Mouse (Mus musculus) midbrain, embryonic 16.5 days (tissue): ENCODE measurements around the gene Serpina3b. TPM values are rescaled to one million over a fixed set of nuclear protein-coding genes. Genes with fewer than 3 reads are reported as not detected.

Experiments
- ATAC-seq: fragments of 200-750 bp; cut with Nextera tagmentation; 2 replicates; pipeline ENCODE4 v1.8.0; 2017; ENCODE audit warnings: moderate TSS enrichment
- H3K27ac ChIP-seq: fragments of 300-500 bp; sonication (generic); 2 replicates; pipeline ENCODE4 v1.5.1; 2014; ENCODE audit warnings: mild to moderate bottlenecking, low read length, mixed read lengths
- H3K27me3 ChIP-seq: fragments of 300-500 bp; sonication (generic); 2 replicates; pipeline ENCODE4 v1.6.1; 2014; ENCODE audit warnings: low read depth, low read length, mixed read lengths; ENCODE audit not compliant: control insufficient read depth, insufficient read depth
- H3K36me3 ChIP-seq: fragments of 300-500 bp; sonication (generic); 2 replicates; pipeline ENCODE4 v1.6.1; 2014; ENCODE audit warnings: mild to moderate bottlenecking, low read length, moderate library complexity, mixed read lengths; ENCODE audit not compliant: control insufficient read depth, insufficient read depth
- H3K4me1 ChIP-seq: fragments of 300-500 bp; sonication (generic); 2 replicates; pipeline ENCODE4 v1.6.1; 2014; ENCODE audit warnings: mild to moderate bottlenecking, low read length, mixed read lengths; ENCODE audit not compliant: control insufficient read depth, insufficient read depth
- H3K4me2 ChIP-seq: fragments of 300-500 bp; sonication (generic); 2 replicates; pipeline ENCODE4 v1.6.1; 2014; ENCODE audit warnings: mild to moderate bottlenecking, low read length, mixed read lengths
- H3K4me3 ChIP-seq: fragments of 300-500 bp; sonication (generic); 2 replicates; pipeline ENCODE4 v1.5.1; 2014; ENCODE audit warnings: low read depth, mild to moderate bottlenecking, low read length, moderate library complexity, mixed read lengths
- H3K9ac ChIP-seq: fragments of 300-500 bp; sonication (generic); 2 replicates; pipeline ENCODE4 v1.6.1; 2014; ENCODE audit warnings: low read depth, low read length, mixed read lengths
- H3K9me3 ChIP-seq: fragments of 300-500 bp; sonication (generic); replicated peaks from 2 replicates; pipeline ENCODE4 v1.6.1; 2014; ENCODE audit warnings: mild to moderate bottlenecking, low read length, mixed read lengths; ENCODE audit not compliant: control insufficient read depth, poor library complexity, severe bottlenecking
- WGBS: fragments of 180-500 bp; shearing (Covaris S2); extraction: QIAGEN DNeasy Blood & Tissue Kit; methylation state at CpG from one replicate; pipeline ENCODE4 v1.1.7; 2014; 5-methylcytosine and 5-hydroxymethylcytosine counted together
- polyA plus RNA-seq: library from polyadenylated mRNA; unstranded; fragments of >200 nt; fragmentation: Nextera tagmentation; extraction: Ambion mirVana; gene quantifications from 2 replicates; pipeline ENCODE4 v1.2.1, GENCODE M21; 2015

The Serpina3b gene
- polyA plus RNA-seq, 1 experiment from 2014 or later: not detected

- ATAC-seq: no peak
- no peaks in the 10 kb centered on the region for H3K27me3 ChIP-seq
- H3K4me2 ChIP-seq: no peak overlapping the region
- H3K9me3 ChIP-seq: no peaks in the 10 kb centered on the region
- no peak overlapping the region for H3K4me3 ChIP-seq
- no peaks in the 10 kb centered on the region for H3K4me1 ChIP-seq
- no peak overlapping the region for H3K9ac ChIP-seq
- no peaks in the 10 kb centered on the region for H3K36me3 ChIP-seq
- no peak overlapping the region for H3K27ac ChIP-seq
- WGBS: 76% methylated on average over 1 of the region's 1 CpGs
These were observed 4.7 kb upstream of the Serpina3b start for GRCm38 (mm10) chr12:104123097-104123496.

GRCm38 (mm10) chr12:104123996-104124395, 3.8 kb upstream of the Serpina3b start:
- Histone ChIP-seq H3K9ac (no peak overlapping the region), H3K4me1 (no peaks in the 10 kb centered on the region), H3K36me3 (no peaks in the 10 kb centered on the region), H3K27me3 (no peaks in the 10 kb centered on the region), H3K4me3 (no peak overlapping the region), H3K9me3 (no peaks in the 10 kb centered on the region), H3K27ac (no peak overlapping the region), H3K4me2 (no peak overlapping the region)
- no peak for ATAC-seq
- 82% methylated on average over 2 of the region's 2 CpGs for WGBS

DNA sequence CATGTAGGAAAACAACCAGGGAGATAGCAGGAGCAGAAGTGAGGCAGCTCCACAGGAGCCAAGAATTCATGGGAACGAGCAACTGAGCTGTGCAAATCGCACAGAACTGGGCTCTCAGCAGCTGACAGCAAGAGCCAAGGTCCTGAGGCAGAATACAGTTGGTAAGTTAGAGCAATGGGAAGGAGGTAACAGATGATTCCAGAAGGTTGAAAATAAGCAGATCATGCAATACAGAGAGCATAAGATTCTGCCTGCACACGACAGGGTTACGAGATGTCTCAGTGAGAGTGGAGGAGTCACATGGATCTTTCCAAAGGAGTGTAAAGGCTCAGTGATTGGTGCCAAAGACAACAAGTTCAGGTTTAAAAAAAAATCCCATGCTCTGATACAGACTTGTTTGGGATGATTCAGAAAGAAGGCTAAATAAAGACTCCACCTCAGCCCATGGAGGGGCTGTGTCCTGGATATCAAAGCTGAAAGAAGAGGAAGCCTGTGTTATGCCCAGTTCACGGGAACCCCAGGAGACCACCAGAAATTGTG, 2.7 kb upstream of the Serpina3b start:
- no peak overlapping the region for H3K27ac ChIP-seq
- H3K4me1 ChIP-seq: no peaks in the 10 kb centered on the region
- no peak for ATAC-seq
- H3K36me3 ChIP-seq: no peaks in the 10 kb centered on the region
- H3K4me3 ChIP-seq: no peak overlapping the region
- no peaks in the 10 kb centered on the region for H3K9me3 ChIP-seq
- no peak overlapping the region for H3K4me2 ChIP-seq
- H3K9ac ChIP-seq: no peak overlapping the region
- no peaks in the 10 kb centered on the region for H3K27me3 ChIP-seq
- 86% methylated on average over 5 of the region's 5 CpGs for WGBS

GRCm38 (mm10) chr12:104131041-104131440, 3.2 kb downstream of the Serpina3b start:
- no peaks in the 10 kb centered on the region for H3K4me1 ChIP-seq
- no peak overlapping the region for H3K9ac ChIP-seq
- no peak overlapping the region for H3K4me2 ChIP-seq
- no peak overlapping the region for H3K4me3 ChIP-seq
- no peak for ATAC-seq
- no peaks in the 10 kb centered on the region for H3K27me3 ChIP-seq
- no peak overlapping the region for H3K27ac ChIP-seq
- no peaks in the 10 kb centered on the region for H3K36me3 ChIP-seq
- H3K9me3 ChIP-seq: no peaks in the 10 kb centered on the region

- no peak overlapping the region for H3K9ac ChIP-seq
- H3K4me1 ChIP-seq: no peaks in the 10 kb centered on the region
- H3K36me3 ChIP-seq: no peaks in the 10 kb centered on the region
- H3K27me3 ChIP-seq: no peaks in the 10 kb centered on the region
- H3K4me2 ChIP-seq: no peak overlapping the region
- no peak overlapping the region for H3K27ac ChIP-seq
- ATAC-seq: no peak
- H3K9me3 ChIP-seq: no peaks in the 10 kb centered on the region
- WGBS: 86% methylated on average over 2 of the region's 2 CpGs
- no peak overlapping the region for H3K4me3 ChIP-seq
These were observed 10.4 kb downstream of the Serpina3b start for GRCm38 (mm10) chr12:104138216-104138615.

- no peak for ATAC-seq
- H3K4me2 ChIP-seq: no peak overlapping the region
- H3K9ac ChIP-seq: no peak overlapping the region
- no peaks in the 10 kb centered on the region for H3K4me1 ChIP-seq
- no peak overlapping the region for H3K4me3 ChIP-seq
- WGBS: 92% methylated on average over 4 of the region's 4 CpGs
- no peaks in the 10 kb centered on the region for H3K36me3 ChIP-seq
- no peaks in the 10 kb centered on the region for H3K9me3 ChIP-seq
- no peak overlapping the region for H3K27ac ChIP-seq
- no peaks in the 10 kb centered on the region for H3K27me3 ChIP-seq
These were observed 12.8 kb downstream of the Serpina3b start for GRCm38 (mm10) chr12:104140543-104141103.

- H3K27ac ChIP-seq: no peak overlapping the region
- no peak for ATAC-seq
- WGBS: 84% methylated on average over 1 of the region's 1 CpGs
- no peak overlapping the region for H3K9ac ChIP-seq
- no peaks in the 10 kb centered on the region for H3K27me3 ChIP-seq
- H3K4me3 ChIP-seq: no peak overlapping the region
- no peaks in the 10 kb centered on the region for H3K9me3 ChIP-seq
- H3K36me3 ChIP-seq: no peaks in the 10 kb centered on the region
- no peaks in the 10 kb centered on the region for H3K4me1 ChIP-seq
- H3K4me2 ChIP-seq: no peak overlapping the region
These were observed 13.7 kb downstream of the Serpina3b start for GRCm38 (mm10) chr12:104141506-104141905.

DNA sequence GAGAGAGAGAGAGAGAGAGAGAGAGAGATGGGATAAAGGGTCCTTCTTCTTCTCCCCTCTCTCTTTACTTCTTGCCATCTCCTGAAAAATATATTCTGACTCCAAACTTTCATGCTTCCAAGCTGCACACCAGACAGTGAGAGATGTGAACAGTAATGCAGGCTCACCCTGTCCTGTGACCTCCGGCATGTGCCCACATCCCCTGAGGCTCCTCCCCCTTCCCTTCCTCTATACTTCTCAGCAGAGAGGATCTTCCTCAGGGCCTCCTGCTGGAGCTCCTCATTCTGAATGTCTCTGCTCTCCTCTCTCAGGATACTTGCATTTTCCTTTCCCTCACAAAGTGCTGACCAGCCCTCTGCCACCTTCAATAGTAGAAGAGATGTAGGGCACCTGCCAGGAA, 14.6 kb downstream of the Serpina3b start:
- Histone ChIP-seq H3K4me3 (no peak overlapping the region), H3K4me2 (no peak overlapping the region), H3K36me3 (no peaks in the 10 kb centered on the region), H3K27ac (no peak overlapping the region), H3K9me3 (no peaks in the 10 kb centered on the region), H3K4me1 (no peaks in the 10 kb centered on the region), H3K9ac (no peak overlapping the region), H3K27me3 (no peaks in the 10 kb centered on the region)
- ATAC-seq: no peak
- 73% methylated on average over 1 of the region's 1 CpGs for WGBS

DNA sequence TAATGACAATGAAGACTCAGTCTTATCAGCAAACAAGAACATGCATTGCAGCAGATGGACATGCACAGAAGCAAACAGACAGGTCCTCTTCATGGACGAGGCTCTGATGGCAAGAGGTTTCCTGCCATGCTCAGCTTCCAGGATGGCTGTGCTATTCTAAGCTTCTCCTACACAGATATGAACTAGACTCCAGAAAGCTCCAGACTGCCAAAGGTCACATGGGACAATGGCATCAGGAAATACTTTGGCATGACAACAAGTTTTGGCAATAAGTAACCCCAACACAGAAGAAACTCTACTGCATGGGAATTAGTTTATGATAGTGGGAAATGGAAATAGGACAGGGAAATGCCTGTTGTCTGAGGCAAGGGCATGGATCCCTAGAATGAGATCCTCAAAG, 15.5 kb downstream of the Serpina3b start:
- H3K4me1 ChIP-seq: no peaks in the 10 kb centered on the region
- ATAC-seq: no peak
- H3K27me3 ChIP-seq: no peaks in the 10 kb centered on the region
- no peak overlapping the region for H3K9ac ChIP-seq
- no peaks in the 10 kb centered on the region for H3K9me3 ChIP-seq
- no peak overlapping the region for H3K4me3 ChIP-seq
- no peaks in the 10 kb centered on the region for H3K36me3 ChIP-seq
- H3K27ac ChIP-seq: no peak overlapping the region
- WGBS: 86% methylated on average over 1 of the region's 1 CpGs
- no peak overlapping the region for H3K4me2 ChIP-seq
